Mouse (Mus musculus): ENCODE measurements around the gene Fam219a.
A peak's percentile ranks its signal among the peaks of the same experiment; 100 is the strongest.

The Fam219a gene

DNA sequence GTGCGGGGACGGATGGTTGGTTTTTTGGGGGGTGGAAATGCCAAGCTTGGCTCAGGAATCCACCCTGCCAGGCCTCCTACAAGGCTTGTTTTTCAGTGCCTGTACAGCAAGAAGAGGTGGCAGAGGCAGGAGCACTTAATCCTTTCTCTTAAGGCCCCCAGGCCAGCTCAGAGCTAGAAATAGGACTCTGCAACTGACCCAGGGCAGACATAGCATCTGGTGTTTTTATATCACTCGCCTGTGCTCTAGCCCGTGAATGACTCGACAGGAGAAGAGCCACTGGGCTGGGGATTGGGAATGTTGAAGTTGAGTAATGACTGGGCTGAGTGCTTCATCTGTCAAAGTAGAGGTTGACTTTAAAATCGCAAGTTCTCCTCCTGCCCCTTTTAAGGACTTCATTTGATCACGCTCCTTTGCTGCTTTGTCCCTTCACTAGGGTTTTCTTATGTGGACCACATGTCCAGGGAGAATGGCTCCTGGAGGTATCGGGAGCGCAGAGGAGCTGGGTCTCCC lies 91.6 kb downstream of the Fam219a start:
- no peak for DNase-seq (ENCODE audit: low read depth, low spot score)

DNA sequence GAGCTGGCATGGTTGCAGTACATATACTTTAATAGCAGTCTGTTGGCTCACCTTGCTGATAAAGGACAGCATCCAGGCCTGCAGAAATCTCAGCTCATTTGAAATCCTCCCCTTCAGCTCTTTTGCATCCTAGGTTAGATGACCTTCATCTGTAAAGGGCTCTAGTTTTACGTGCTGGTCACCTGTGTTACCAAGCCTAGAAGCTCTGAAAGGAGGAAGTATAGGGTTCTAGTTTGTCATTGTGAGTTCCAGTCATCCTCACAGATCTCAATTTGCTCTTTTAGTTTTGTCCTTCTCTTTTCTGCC lies 98.0 kb downstream of the Fam219a start:
- no peak for DNase-seq (ENCODE audit: low read depth, low spot score)

DNA sequence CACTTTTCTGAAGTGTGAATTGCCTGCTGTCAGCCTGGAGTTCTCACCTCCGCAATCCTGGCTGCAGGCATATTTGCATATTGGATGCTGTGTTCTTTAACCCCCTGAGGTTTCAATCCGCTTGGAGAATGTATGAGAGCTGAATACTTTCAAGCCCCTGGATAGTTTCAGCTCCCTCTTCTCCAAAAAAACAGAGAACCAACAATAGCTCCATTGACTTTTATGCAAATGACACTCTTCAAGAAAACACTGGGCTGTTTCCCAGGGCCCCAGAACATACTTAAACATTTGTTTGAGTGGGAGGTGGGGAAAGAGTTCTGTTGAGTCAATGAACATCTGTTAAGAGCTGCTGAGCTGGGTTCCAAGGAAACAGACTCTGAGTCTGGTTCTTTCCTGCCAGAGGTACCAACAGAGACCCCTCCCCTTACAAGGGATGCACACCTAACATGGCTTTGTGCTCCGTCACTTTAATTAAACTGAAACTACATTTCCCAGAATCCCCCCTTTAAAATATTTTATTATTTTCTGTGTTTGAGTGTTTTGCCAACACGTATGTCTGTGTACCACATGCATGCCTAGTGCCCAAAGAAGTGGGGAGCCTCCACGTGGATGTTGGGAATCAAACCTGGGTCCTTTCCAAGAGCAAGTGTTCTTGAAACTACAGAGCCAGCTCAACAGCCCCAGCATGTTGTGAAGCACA lies 98.5 kb downstream of the Fam219a start:
- DNase-seq (ENCODE audit: low read depth, low spot score), result no peak

DNA sequence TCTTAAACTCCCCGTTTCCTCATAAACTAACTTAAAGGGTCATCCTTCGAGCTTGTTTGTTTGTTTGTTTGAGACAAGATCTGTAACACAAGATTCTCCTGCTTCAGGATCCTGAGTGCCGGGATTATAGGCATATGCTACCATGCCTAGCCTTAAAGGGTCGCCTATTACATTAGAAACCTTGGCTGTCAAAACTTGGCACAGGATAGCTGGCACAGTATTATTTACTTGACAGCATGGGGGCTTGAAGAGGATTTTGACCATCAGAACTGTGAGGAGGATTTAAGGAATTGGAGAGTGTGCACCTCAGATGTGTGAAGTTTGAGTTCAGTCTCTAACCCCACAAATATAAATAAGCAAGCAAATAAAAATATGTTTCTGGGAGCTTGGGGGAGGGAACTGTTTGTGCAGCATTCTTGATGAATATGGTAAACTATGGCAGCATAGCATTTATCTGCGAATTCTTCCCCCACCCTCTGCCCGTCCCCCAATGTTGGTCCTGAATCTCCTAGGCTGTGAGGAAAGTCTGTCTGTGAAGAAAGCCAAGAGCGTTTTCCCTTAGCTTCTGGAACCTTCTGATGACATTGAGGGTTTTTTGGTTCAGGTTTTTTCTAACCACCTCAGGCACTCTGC lies 99.2 kb downstream of the Fam219a start:
- no peak for DNase-seq (ENCODE audit: low read depth, low spot score)

DNA sequence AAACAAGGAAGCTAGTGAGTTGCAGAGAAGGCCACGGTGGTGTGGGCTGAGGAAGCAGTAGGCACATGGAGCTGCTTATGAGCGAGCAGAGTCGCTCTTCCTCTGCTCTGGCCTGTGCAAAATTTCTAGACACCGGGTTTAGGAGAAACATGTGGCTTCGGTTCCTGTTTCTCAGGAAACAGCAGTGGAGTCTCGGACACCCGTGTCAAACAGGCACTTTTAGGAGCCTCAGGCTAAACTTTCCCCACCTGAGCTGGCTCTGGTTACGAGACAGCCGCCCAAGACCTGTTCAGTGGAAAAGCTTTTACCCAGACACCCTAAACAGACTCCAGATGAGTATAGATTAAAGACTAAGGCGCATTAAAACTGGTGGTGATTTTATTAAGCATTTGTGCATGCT lies 100.1 kb downstream of the Fam219a start:
- no peak for DNase-seq (ENCODE audit: low read depth, low spot score)

DNA sequence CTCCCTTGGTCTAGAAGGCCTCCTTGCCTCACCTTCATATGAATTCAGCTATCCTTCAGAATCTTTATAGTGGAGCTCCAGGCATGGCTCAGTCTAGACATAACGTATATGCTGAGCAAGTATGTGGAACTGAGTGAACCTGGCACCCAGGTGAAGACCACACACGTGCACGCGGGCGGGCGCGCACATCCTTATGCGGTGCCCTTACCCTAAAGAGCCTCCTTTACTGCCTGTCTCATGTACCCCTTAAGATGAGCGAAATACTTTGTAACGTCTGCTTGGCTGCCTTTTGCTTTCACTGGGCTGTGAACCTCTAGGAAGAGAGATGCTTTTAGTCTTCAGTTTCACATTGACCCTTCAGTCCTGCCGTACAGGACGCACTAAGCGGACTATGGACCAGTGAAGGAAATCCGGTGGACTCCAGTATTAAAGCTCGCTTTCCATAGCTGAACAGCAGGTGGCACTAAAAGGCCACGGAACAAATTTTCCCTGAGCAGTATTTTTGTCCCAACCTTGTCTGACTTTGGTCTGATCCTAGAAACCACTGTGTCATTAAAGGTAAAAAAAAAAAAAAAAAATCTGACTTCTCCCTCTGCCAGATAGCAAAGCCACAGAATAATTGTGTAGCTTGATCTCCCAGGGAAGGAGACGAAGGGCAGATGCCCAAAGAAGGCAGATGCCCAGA lies 100.8 kb downstream of the Fam219a start:
- peak; percentile 43 for DNase-seq (ENCODE audit: low read depth, low spot score)

Measured in A20 (cell line).